Mouse (Mus musculus) embryonic facial prominence, embryonic 11.5 days (tissue): ENCODE measurements around the gene Iqcb1. TPM values are rescaled to one million over a fixed set of nuclear protein-coding genes. Genes with fewer than 3 reads are reported as not detected.

Experiments
- ATAC-seq: fragments of 200-750 bp; cut with Nextera tagmentation; replicated peaks from 2 replicates; pipeline ENCODE4 v1.8.0; 2017; ENCODE audit warnings: low read depth; ENCODE audit not compliant: insufficient number of reproducible peaks, low FRiP score, low TSS enrichment
- DNase-seq: peaks from one replicate; pipeline ENCODE4 v3.0.0-alpha.2; 2015; ENCODE audit warnings: low spot score
- H3K27ac ChIP-seq: fragments of 300-500 bp; sonication (generic); replicated peaks from 2 replicates; pipeline ENCODE4 v1.5.1; 2014; ENCODE audit warnings: mild to moderate bottlenecking, low read depth, low read length, control low read depth
- H3K27me3 ChIP-seq: fragments of 300-500 bp; sonication (generic); 2 replicates; pipeline ENCODE4 v1.6.1; 2014; ENCODE audit warnings: mild to moderate bottlenecking, low read length, moderate library complexity, mixed read lengths; ENCODE audit not compliant: control insufficient read depth, insufficient read depth
- H3K36me3 ChIP-seq: fragments of 300-500 bp; sonication (generic); replicated peaks from 2 replicates; pipeline ENCODE4 v1.6.1; 2014; ENCODE audit warnings: low read depth, mild to moderate bottlenecking, low read length, moderate library complexity, mixed read lengths; ENCODE audit not compliant: control insufficient read depth, insufficient read depth
- H3K4me1 ChIP-seq: fragments of 300-500 bp; sonication (generic); 2 replicates; pipeline ENCODE4 v1.6.1; 2014; ENCODE audit warnings: low read length, mixed read lengths; ENCODE audit not compliant: control insufficient read depth, insufficient read depth
- H3K4me2 ChIP-seq: fragments of 300-500 bp; sonication (generic); 2 replicates; pipeline ENCODE4 v1.6.1; 2014; ENCODE audit warnings: low read depth, mild to moderate bottlenecking, control low read depth, low read length, moderate library complexity
- H3K4me3 ChIP-seq: fragments of 300-500 bp; sonication (generic); 2 replicates; pipeline ENCODE4 v1.5.1; 2014; ENCODE audit warnings: low read depth, low read length, control low read depth
- H3K9ac ChIP-seq: fragments of 300-500 bp; sonication (generic); replicated peaks from 2 replicates; pipeline ENCODE4 v1.6.1; 2014; ENCODE audit warnings: mild to moderate bottlenecking, control low read depth, low read length
- H3K9me3 ChIP-seq: fragments of 300-500 bp; sonication (generic); replicated peaks from 2 replicates; pipeline ENCODE4 v1.6.1; 2016; ENCODE audit warnings: mild to moderate bottlenecking, low read length, inconsistent platforms, mixed read lengths; ENCODE audit not compliant: control insufficient read depth
- WGBS: fragments of 180-500 bp; shearing (Covaris S2); extraction: QIAGEN DNeasy Blood & Tissue Kit; methylation state at CpG from one replicate; pipeline ENCODE4 v1.1.7; 2014; 5-methylcytosine and 5-hydroxymethylcytosine counted together
- polyA plus RNA-seq: library from polyadenylated mRNA; unstranded; fragments of >200 nt; fragmentation: Nextera tagmentation; extraction: Ambion mirVana; gene quantifications from 2 replicates; pipeline ENCODE4 v1.2.1, GENCODE M21; 2014

Gene Iqcb1
- 85.4 and 85.5 TPM in 2 replicates for polyA plus RNA-seq

GRCm38 (mm10) chr16:36828054-36828786 is at the start of gene Iqcb1:
Iqcb1 (plus strand) TSS chr16:36828385.
- WGBS, result under 1% methylated on average over 60 of the region's 64 CpGs

GRCm38 (mm10) chr16:36784146-36784545 is 44.0 kb upstream of the Iqcb1 start:
- no peak overlapping the region for H3K4me3 ChIP-seq
- H3K27ac ChIP-seq, result no peak overlapping the region
- no peak overlapping the region for H3K9ac ChIP-seq
- ATAC-seq, result no peak
- no peaks in the 10 kb centered on the region for H3K4me1 ChIP-seq
- WGBS, result 86% methylated on average over 2 of the region's 2 CpGs
- DNase-seq, result no peak
- no peaks in the 10 kb centered on the region for H3K36me3 ChIP-seq
- no peaks in the 10 kb centered on the region for H3K9me3 ChIP-seq
- H3K4me2 ChIP-seq, result no peak overlapping the region
- H3K27me3 ChIP-seq, result no peaks in the 10 kb centered on the region

More at GRCm38 (mm10) chr16:36828054-36828786, at the start of gene Iqcb1:
- peak within 1 kb of the TSS; percentile 61 for H3K4me2 ChIP-seq
- H3K4me1 ChIP-seq, result no peaks in the 10 kb centered on the region; the same call in 1 of the 2 replicates
- H3K9ac ChIP-seq, result peak within 1 kb of the TSS; percentile 78
- H3K4me3 ChIP-seq, result peak within 1 kb of the TSS; percentile 73
- peak within 1 kb of the TSS; percentile 31; the same call in 1 of the 2 replicates for H3K27ac ChIP-seq
- no peaks in the 10 kb centered on the region for H3K27me3 ChIP-seq
- ATAC-seq, result peak; percentile 98
- H3K9me3 ChIP-seq, result no peaks in the 10 kb centered on the region
- no peaks in the 10 kb centered on the region for H3K36me3 ChIP-seq
- peak; percentile 90 for DNase-seq

GRCm38 (mm10) chr16:36784594-36785313 is 43.4 kb upstream of the Iqcb1 start, which contains the start of gene Slc15a2:
Slc15a2 (minus strand) TSS chr16:36784962.
- H3K36me3 ChIP-seq, result no peaks in the 10 kb centered on the region
- DNase-seq (no peak), ATAC-seq (no peak)
- no peak within 1 kb of the TSS for H3K27ac ChIP-seq
- no peaks in the 10 kb centered on the region for H3K9me3 ChIP-seq
- WGBS, result 73% methylated on average over 10 of the region's 10 CpGs
- H3K4me2 ChIP-seq, result no peak within 1 kb of the TSS
- no peaks in the 10 kb centered on the region for H3K27me3 ChIP-seq
- H3K4me3 ChIP-seq, result no peak within 1 kb of the TSS
- no peak within 1 kb of the TSS for H3K9ac ChIP-seq
- H3K4me1 ChIP-seq, result no peaks in the 10 kb centered on the region

GRCm38 (mm10) chr16:36786466-36786865 is 41.7 kb upstream of the Iqcb1 start:
- H3K9ac ChIP-seq, result no peak overlapping the region
- no peaks in the 10 kb centered on the region for H3K4me1 ChIP-seq
- no peak overlapping the region for H3K27ac ChIP-seq
- H3K4me2 ChIP-seq, result no peak overlapping the region
- WGBS, result 90% methylated on average over 7 of the region's 7 CpGs
- no peak for ATAC-seq
- no peaks in the 10 kb centered on the region for H3K27me3 ChIP-seq
- H3K9me3 ChIP-seq, result no peaks in the 10 kb centered on the region
- H3K4me3 ChIP-seq, result no peak overlapping the region
- DNase-seq, result no peak
- no peaks in the 10 kb centered on the region for H3K36me3 ChIP-seq

GRCm38 (mm10) chr16:36790166-36790565 is 38.0 kb upstream of the Iqcb1 start:
- H3K4me3 ChIP-seq, result no peak overlapping the region
- H3K9ac ChIP-seq, result no peak overlapping the region
- ATAC-seq (no peak), DNase-seq (no peak)
- H3K36me3 ChIP-seq, result no peaks in the 10 kb centered on the region
- 77% methylated on average over 4 of the region's 4 CpGs for WGBS
- H3K9me3 ChIP-seq, result no peaks in the 10 kb centered on the region
- no peaks in the 10 kb centered on the region for H3K4me1 ChIP-seq
- no peak overlapping the region for H3K4me2 ChIP-seq
- no peaks in the 10 kb centered on the region for H3K27me3 ChIP-seq
- H3K27ac ChIP-seq, result no peak overlapping the region

- H3K36me3 ChIP-seq, result no peaks in the 10 kb centered on the region
- no peak overlapping the region for H3K4me2 ChIP-seq
- DNase-seq, result no peak
- no peak overlapping the region for H3K9ac ChIP-seq
- WGBS, result 84% methylated on average over 2 of the region's 2 CpGs
- H3K4me3 ChIP-seq, result no peak overlapping the region
- no peak for ATAC-seq
- no peaks in the 10 kb centered on the region for H3K9me3 ChIP-seq
- no peaks in the 10 kb centered on the region for H3K27me3 ChIP-seq
- no peak overlapping the region for H3K27ac ChIP-seq
- no peaks in the 10 kb centered on the region for H3K4me1 ChIP-seq
Measured at GRCm38 (mm10) chr16:36794976-36795375, 33.2 kb upstream of the Iqcb1 start.

- Histone ChIP-seq H3K4me2 (no peak overlapping the region), H3K27ac (no peak overlapping the region), H3K27me3 (no peaks in the 10 kb centered on the region), H3K9ac (no peak overlapping the region), H3K4me1 (no peaks in the 10 kb centered on the region), H3K36me3 (no peaks in the 10 kb centered on the region), H3K9me3 (no peaks in the 10 kb centered on the region), H3K4me3 (no peak overlapping the region)
- DNase-seq (no peak), ATAC-seq (no peak)
- WGBS, result 72% methylated on average over 2 of the region's 2 CpGs
Measured at GRCm38 (mm10) chr16:36798334-36798733, 29.9 kb upstream of the Iqcb1 start.

GRCm38 (mm10) chr16:36802361-36802760 is 25.8 kb upstream of the Iqcb1 start:
- ATAC-seq, result no peak
- WGBS, result 89% methylated on average over 3 of the region's 3 CpGs
- H3K36me3 ChIP-seq, result no peaks in the 10 kb centered on the region

More at GRCm38 (mm10) chr16:36802361-36802760, 25.8 kb upstream of the Iqcb1 start:
- Histone ChIP-seq H3K4me2 (no peak overlapping the region), H3K27me3 (no peaks in the 10 kb centered on the region), H3K27ac (no peak overlapping the region), H3K9me3 (no peaks in the 10 kb centered on the region), H3K4me3 (no peak overlapping the region), H3K9ac (no peak overlapping the region), H3K4me1 (no peaks in the 10 kb centered on the region)
- no peak for DNase-seq
